Mouse (Mus musculus) kidney, embryonic 16.5 days (tissue): ENCODE results near the gene Hspa14. TPM values are rescaled to one million over a fixed set of nuclear protein-coding genes. Genes with fewer than 3 reads are reported as not detected.
A peak's percentile ranks its signal among the peaks of the same experiment; 100 is the strongest.

ENCODE experiments used
- ATAC-seq: fragments of 200-750 bp; cut with Nextera tagmentation; 2 replicates; pipeline ENCODE4 v1.8.0; 2017; ENCODE audit warnings: moderate TSS enrichment; ENCODE audit not compliant: low FRiP score, low TSS enrichment
- H3K27ac ChIP-seq: fragments of 300-500 bp; sonication (generic); 2 replicates; pipeline ENCODE4 v1.5.1; 2014; ENCODE audit warnings: low read length
- H3K27me3 ChIP-seq: fragments of 300-500 bp; sonication (generic); 2 replicates; pipeline ENCODE4 v1.6.1; 2014; ENCODE audit warnings: low read length, control low read depth, mixed read lengths; ENCODE audit not compliant: insufficient read depth
- H3K36me3 ChIP-seq: fragments of 300-500 bp; sonication (generic); 2 replicates; pipeline ENCODE4 v1.6.1; 2014; ENCODE audit warnings: low read length, control low read depth, mixed read lengths; ENCODE audit not compliant: insufficient read depth
- H3K4me1 ChIP-seq: fragments of 300-500 bp; sonication (generic); 2 replicates; pipeline ENCODE4 v1.6.1; 2014; ENCODE audit warnings: low read length, control low read depth, mixed read lengths; ENCODE audit not compliant: insufficient read depth
- H3K4me2 ChIP-seq: fragments of 300-500 bp; sonication (generic); replicated peaks from 2 replicates; pipeline ENCODE4 v1.6.1; 2014; ENCODE audit warnings: low read depth, low read length
- H3K4me3 ChIP-seq: fragments of 300-500 bp; sonication (generic); 2 replicates; pipeline ENCODE4 v1.5.1; 2014; ENCODE audit warnings: mild to moderate bottlenecking, low read length
- H3K9ac ChIP-seq: fragments of 300-500 bp; sonication (generic); replicated peaks from 2 replicates; pipeline ENCODE4 v1.6.1; 2014; ENCODE audit warnings: low read length
- H3K9me3 ChIP-seq: fragments of 300-500 bp; sonication (generic); 2 replicates; pipeline ENCODE4 v1.6.1; 2016; ENCODE audit warnings: low read length, control low read depth
- WGBS: fragments of 180-500 bp; shearing (Covaris S2); extraction: QIAGEN DNeasy Blood & Tissue Kit; methylation state at CpG from one replicate; pipeline ENCODE4 v1.1.7; 2014; 5-methylcytosine and 5-hydroxymethylcytosine counted together
- polyA plus RNA-seq: library from polyadenylated mRNA; unstranded; fragments of >200 nt; fragmentation: Nextera tagmentation; extraction: Ambion mirVana; gene quantifications from 2 replicates; pipeline ENCODE4 v1.2.1, GENCODE M21; 2015

Hspa14 gene
- polyA plus RNA-seq, 1 experiment from 2014 or later, result 119 TPM

DNA sequence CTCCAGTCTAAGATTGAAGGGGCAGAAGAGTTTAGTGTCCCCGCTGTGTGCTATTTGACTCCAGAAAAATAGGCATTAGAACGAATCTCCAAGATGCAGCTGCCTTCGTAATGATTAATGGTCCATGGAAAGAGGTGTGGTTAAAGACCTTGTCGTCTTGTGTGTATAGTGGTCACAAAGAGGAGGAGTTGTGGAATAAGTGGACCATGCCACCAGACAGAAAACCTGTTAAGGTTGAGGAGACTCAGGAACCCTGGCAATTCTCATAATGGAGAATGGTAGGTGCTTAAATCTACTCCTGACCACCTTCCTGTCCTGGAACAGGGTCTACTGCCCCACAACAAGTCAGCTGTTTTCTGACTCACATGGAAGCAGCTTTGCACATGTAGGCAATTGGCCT, 66.6 kb downstream of the Hspa14 start:
- H3K4me2 ChIP-seq, result no peak overlapping the region
- 0 out of 2 replicates have a peak, but pooled peaks cover 6% of the 10 kb centered on the region for H3K4me1 ChIP-seq
- H3K27ac ChIP-seq, result no peak overlapping the region
- no peak overlapping the region for H3K9ac ChIP-seq
- 0 out of 2 replicates have a peak, but pooled peaks cover 3% of the 10 kb centered on the region for H3K36me3 ChIP-seq
- ATAC-seq, result peak; percentile 43; the same call in 1 of the 2 replicates
- 39% methylated on average over 4 of the region's 4 CpGs for WGBS
- no peaks in the 10 kb centered on the region for H3K9me3 ChIP-seq
- H3K4me3 ChIP-seq, result no peak overlapping the region
- H3K27me3 ChIP-seq, result no peaks in the 10 kb centered on the region

DNA sequence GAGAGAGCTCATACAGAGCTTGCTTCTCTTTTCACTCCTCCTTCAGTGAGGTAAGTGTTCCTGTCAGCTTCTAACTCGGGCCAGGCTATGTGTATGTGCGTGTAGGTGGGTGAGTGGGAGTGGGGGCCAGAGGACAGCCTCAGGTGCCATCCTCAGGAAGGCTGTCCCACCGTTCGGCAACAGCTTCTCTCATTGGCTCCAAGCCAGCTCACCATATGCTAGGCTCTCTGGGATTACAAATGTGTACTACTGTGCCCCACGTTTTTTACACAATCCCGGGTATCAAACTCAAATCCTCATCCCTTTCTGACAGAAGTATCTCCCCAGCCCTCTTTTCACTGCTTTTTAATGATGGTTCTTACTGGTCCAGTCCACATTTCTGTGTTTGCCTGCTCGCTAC, 68.4 kb downstream of the Hspa14 start:
- 82% methylated on average over 7 of the region's 7 CpGs for WGBS
- no peak overlapping the region for H3K27ac ChIP-seq
- H3K4me2 ChIP-seq, result no peak overlapping the region
- no peak for ATAC-seq
- no peaks in the 10 kb centered on the region for H3K27me3 ChIP-seq
- 0 out of 2 replicates have a peak, but pooled peaks cover 5% of the 10 kb centered on the region for H3K36me3 ChIP-seq
- no peaks in the 10 kb centered on the region for H3K9me3 ChIP-seq
- H3K4me3 ChIP-seq, result no peak overlapping the region
- H3K4me1 ChIP-seq, result 0 out of 2 replicates have a peak, but pooled peaks cover 6% of the 10 kb centered on the region
- H3K9ac ChIP-seq, result no peak overlapping the region

Other genes starting within 250 kb of the Hspa14 start
- gene Nmt2, start 228.6 kb downstream of the Hspa14 start, polyA plus RNA-seq, result 45.1 and 51.2 TPM in 2 replicates
- gene Rpp38, start 180.2 kb downstream of the Hspa14 start, polyA plus RNA-seq, result 19.7 and 20.5 TPM in 2 replicates
- 0.86 and 0.99 TPM in 2 replicates for gene Acbd7, start 176.6 kb downstream of the Hspa14 start, polyA plus RNA-seq
- not detected in 2 replicates for gene Olah, start 115.6 kb downstream of the Hspa14 start, polyA plus RNA-seq
- gene Meig1, start 90.2 kb downstream of the Hspa14 start, polyA plus RNA-seq, result 0.29 TPM in 1 of 2 replicates, not detected in the other
- 6.6 and 7.5 TPM in 2 replicates for gene Dclre1c, start 88.7 kb downstream of the Hspa14 start, polyA plus RNA-seq
- 14.2 and 14.5 TPM in 2 replicates for gene Suv39h2, start 37.8 kb downstream of the Hspa14 start, polyA plus RNA-seq
- gene Gm45902, start within 50 bp of the Hspa14 start, polyA plus RNA-seq, result 5.1 and 5.9 TPM in 2 replicates
- 0.19 and 0.27 TPM in 2 replicates for gene Cdnf, start 216 bp upstream of the Hspa14 start, polyA plus RNA-seq
- gene Fam107b, start 57.7 kb upstream of the Hspa14 start, polyA plus RNA-seq, result 67.2 and 76.1 TPM in 2 replicates